Mouse (Mus musculus): ENCODE data around the gene Islr2.

- TF ChIP-seq CTCF (IDR thresholded peaks at IDR 0.05; ENCODE audit: extremely low read depth, insufficient read depth, insufficient read length, insufficient replicate concordance) (no peak), POLR2A (IDR thresholded peaks at IDR 0.05; ENCODE audit: low read depth, low read length) (no peak)
Measured at GRCm38 (mm10) chr9:58194222-58194621, 9.9 kb downstream of the Islr2 start.
